Mouse (Mus musculus): ENCODE data around the gene Nrxn2.

DNA sequence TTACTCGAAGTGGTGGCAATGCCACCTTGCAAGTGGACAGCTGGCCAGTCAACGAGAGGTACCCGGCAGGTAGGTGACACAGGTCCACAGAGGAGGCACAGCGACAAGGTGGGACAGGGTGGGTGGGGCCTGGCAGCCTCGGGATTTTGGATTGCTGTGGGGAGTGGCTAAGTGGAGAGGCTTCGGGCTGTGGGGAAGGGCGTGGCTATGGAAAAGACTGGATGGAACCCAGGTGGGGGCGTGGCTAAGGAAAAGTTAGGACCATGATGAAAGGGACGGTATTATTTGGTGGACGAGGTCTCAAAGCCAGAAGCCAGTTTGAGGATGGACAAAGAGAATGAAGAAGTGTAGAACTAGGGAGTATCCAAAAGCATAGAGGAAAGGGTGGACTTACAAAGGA is 91.3 kb downstream of the Nrxn2 start:
- TF ChIP-seq CTCF (conservative IDR thresholded peaks at IDR 0.05; ENCODE audit: insufficient read depth, insufficient read length, low read depth, low read length) (no peak), POLR2A (IDR thresholded peaks at IDR 0.05; ENCODE audit: low read depth, low read length) (no peak)
